Mouse (Mus musculus) erythroblast, embryonic 14.5 days (primary cell): ENCODE results near the gene Wipf3. TPM values are rescaled to one million over a fixed set of nuclear protein-coding genes. Genes with fewer than 3 reads are reported as not detected.

Source experiments
- H3K27me3 ChIP-seq: 2 replicates; pipeline ENCODE4 v1.6.1; 2012; ENCODE audit warnings: inconsistent platforms; ENCODE audit not compliant: control insufficient read depth
- H3K36me3 ChIP-seq: 2 replicates; pipeline ENCODE4 v1.6.1; 2012; ENCODE audit warnings: mild to moderate bottlenecking, inconsistent platforms; ENCODE audit not compliant: control insufficient read depth
- H3K4me1 ChIP-seq: 2 replicates; pipeline ENCODE4 v1.6.1; 2012; ENCODE audit warnings: inconsistent platforms; ENCODE audit not compliant: control insufficient read depth
- H3K4me3 ChIP-seq: replicated peaks from 2 replicates; pipeline ENCODE3; 2012; ENCODE audit warnings: moderate library complexity, mild to moderate bottlenecking, inconsistent platforms
- H3K9me3 ChIP-seq: 2 replicates; pipeline ENCODE4 v1.6.1; 2012; ENCODE audit warnings: low read length, inconsistent platforms, mixed read lengths; ENCODE audit not compliant: control insufficient read depth
- GATA1 ChIP-seq: IDR thresholded peaks from 2 replicates; pipeline ENCODE4 v1.6.1; 2012; ENCODE audit warnings: low read length, inconsistent platforms, mixed read lengths
- TAL1 ChIP-seq: IDR thresholded peaks from 3 replicates; pipeline ENCODE4 v1.6.1; 2012; ENCODE audit warnings: low read length, inconsistent platforms, mixed read lengths
- polyA plus RNA-seq: library from polyadenylated mRNA; stranded (reverse); fragments of >175 nt; gene quantifications from 2 replicates; pipeline ENCODE4 v1.2.3, GENCODE M21; 2012

The Wipf3 gene
- polyA plus RNA-seq, 1 experiment: not detected

GRCm38 (mm10) chr6:54443657-54444056 lies 14.3 kb downstream of the Wipf3 start:
- no peaks in the 10 kb centered on the region for H3K36me3 ChIP-seq
- H3K9me3 ChIP-seq: no peaks in the 10 kb centered on the region
- H3K4me3 ChIP-seq: no peak overlapping the region
- TF ChIP-seq GATA1 (no peak), TAL1 (no peak)
- no peaks in the 10 kb centered on the region for H3K4me1 ChIP-seq
- H3K27me3 ChIP-seq: no peaks in the 10 kb centered on the region

- no peaks in the 10 kb centered on the region for H3K4me1 ChIP-seq
- H3K36me3 ChIP-seq: no peaks in the 10 kb centered on the region
- no peak overlapping the region for H3K4me3 ChIP-seq
- H3K27me3 ChIP-seq: no peaks in the 10 kb centered on the region
- H3K9me3 ChIP-seq: no peaks in the 10 kb centered on the region
- TF ChIP-seq TAL1: no peak
- TF ChIP-seq GATA1: no peak
Observed at GRCm38 (mm10) chr6:54444086-54444485, 14.7 kb downstream of the Wipf3 start.

DNA sequence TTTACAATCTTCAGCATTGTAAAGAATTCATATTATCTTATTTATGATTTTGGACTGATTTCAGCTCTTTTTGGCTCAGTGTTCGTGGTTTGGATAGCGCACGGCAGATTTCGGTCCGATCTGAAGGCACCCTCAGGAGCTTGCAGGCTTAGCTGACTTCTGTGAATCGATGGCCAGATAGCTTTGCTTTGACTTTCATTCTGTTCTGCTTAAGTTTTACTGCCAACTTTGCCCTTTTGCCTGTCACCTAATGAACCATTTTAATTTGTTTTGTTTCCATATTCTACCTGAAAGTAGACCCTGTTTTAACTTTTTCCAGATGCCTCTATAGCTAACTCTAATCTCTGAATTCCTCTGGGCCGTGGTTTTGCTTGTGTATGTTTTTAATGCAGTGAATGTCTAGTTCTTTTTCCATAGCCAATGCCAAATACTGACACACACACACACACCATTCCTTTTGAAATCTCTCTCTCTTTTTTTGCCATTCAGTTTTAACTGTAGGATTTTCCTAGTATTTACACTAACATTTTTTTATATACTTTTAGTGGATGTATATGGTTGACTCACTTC lies 15.9 kb downstream of the Wipf3 start:
- Histone ChIP-seq H3K36me3 (no peaks in the 10 kb centered on the region), H3K4me3 (no peak overlapping the region), H3K4me1 (no peaks in the 10 kb centered on the region), H3K27me3 (no peaks in the 10 kb centered on the region), H3K9me3 (no peaks in the 10 kb centered on the region)
- TF ChIP-seq GATA1 (no peak), TAL1 (no peak)

- no peaks in the 10 kb centered on the region for H3K27me3 ChIP-seq
- TF ChIP-seq GATA1: no peak
- TF ChIP-seq TAL1: no peak
- no peaks in the 10 kb centered on the region for H3K36me3 ChIP-seq
- H3K9me3 ChIP-seq: no peaks in the 10 kb centered on the region
- H3K4me3 ChIP-seq: no peak overlapping the region
- no peaks in the 10 kb centered on the region for H3K4me1 ChIP-seq
Observed at GRCm38 (mm10) chr6:54447353-54447752, 17.9 kb downstream of the Wipf3 start.

DNA sequence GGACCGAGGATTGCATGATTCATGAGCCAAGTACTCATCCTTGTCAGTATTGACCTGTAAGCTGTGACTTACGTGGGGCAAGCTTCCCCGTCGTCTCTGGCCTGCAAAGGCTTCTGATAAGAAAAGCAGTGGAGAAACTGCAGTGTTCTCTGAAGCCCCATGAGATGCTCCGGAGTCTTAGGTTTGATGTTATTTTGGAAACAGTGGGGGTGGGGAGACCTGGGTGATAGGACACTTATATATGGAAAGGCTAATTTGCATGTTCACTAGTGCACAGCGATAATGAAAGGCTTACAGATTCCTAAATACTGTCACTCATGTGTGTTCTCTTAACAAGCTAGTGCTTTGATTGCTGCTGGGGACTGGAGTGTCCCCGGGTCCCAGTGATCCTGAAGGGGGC lies 30.3 kb downstream of the Wipf3 start:
- Histone ChIP-seq H3K4me1 (no peaks in the 10 kb centered on the region), H3K36me3 (no peaks in the 10 kb centered on the region)
- no peak for TF ChIP-seq TAL1
- no peak for TF ChIP-seq GATA1

DNA sequence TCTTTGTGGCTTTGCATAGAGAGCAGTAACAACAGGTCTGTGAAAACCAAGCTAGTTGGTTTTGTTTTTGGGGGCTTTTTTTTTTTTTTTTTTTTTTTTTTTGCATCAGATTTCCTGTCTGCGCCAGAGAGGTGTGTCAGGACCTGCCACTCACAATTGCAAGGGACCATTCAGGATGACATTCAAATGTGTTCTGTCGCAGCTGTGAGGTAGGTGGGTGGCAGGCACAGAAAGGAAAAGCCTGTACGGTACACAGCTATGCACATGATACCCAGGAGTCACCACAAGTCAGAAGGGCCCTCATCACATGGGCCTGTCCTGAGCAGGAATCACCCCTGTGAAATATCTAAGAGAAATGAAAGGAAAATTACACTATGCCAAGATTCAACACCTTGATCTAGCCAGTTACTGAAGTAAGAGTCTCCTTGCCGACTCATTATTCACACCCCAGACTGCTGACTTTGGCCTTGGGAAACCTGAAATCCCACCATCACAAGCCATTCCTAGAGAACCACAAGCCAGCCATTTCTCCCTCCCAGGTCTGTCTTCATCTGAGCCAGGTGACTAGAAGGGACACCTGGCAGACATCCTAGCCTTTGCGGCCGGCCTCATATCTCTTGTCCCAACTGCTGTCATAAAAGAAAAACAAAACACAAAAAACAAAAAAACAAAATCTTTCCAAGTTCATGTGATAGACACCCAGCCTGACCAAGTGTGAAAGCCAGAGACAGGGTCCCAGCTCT lies 30.9 kb downstream of the Wipf3 start:
- TF ChIP-seq TAL1 (no peak), GATA1 (no peak)
- Histone ChIP-seq H3K4me1 (no peaks in the 10 kb centered on the region), H3K4me3 (no peak overlapping the region), H3K36me3 (no peaks in the 10 kb centered on the region), H3K9me3 (no peaks in the 10 kb centered on the region), H3K27me3 (no peaks in the 10 kb centered on the region)

More for the DNA sequence above, 30.3 kb downstream of the Wipf3 start:
- Histone ChIP-seq H3K27me3 (no peaks in the 10 kb centered on the region), H3K4me3 (no peak overlapping the region), H3K9me3 (no peaks in the 10 kb centered on the region)

DNA sequence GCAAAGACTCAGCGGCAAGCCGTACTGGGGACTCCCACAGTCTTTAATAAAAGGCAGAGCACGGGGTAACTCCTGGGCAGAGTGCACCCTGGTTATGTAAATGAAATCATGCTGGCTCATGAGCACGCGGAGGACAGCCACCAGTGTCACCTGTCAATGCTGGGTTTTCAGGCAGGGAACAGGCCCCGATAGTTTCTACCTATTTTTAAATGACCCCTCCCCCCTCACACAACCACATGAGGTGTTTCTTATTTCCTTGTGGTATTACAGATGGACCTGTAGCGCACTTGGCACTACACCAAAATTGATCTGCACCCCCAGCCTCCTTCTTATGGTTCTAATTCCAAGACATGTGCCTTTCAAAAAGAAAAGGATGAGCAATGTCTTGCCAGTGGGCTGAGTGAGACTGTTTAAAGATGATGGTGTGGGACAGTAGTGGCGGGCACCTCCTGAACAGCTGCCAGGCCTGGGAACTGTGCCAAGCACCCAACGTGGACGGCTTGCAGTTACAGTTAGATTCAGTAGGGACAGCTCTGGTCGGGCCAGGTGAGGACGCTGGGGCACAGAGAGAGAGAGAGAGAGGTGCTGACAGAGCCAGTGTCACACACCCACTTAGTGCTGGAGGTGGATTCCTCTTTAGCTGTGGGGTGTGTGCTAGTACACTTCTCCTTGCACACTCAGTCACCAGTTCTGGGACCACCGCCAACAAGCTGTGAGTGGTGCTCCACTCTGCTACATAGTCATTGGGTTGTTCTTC lies 31.7 kb downstream of the Wipf3 start:
- Histone ChIP-seq H3K27me3 (no peaks in the 10 kb centered on the region), H3K4me1 (no peaks in the 10 kb centered on the region), H3K36me3 (no peaks in the 10 kb centered on the region), H3K9me3 (no peaks in the 10 kb centered on the region), H3K4me3 (no peak overlapping the region)
- TF ChIP-seq TAL1 (no peak), GATA1 (no peak)

- Histone ChIP-seq H3K9me3 (no peaks in the 10 kb centered on the region), H3K4me3 (no peak overlapping the region), H3K27me3 (no peaks in the 10 kb centered on the region), H3K36me3 (no peaks in the 10 kb centered on the region), H3K4me1 (no peaks in the 10 kb centered on the region)
- TF ChIP-seq TAL1 (no peak), GATA1 (no peak)
Observed at GRCm38 (mm10) chr6:54462766-54463165, 33.4 kb downstream of the Wipf3 start.
